26 mouse cellular contexts compared by ENCODE assay signal in the genomic region with DNA sequence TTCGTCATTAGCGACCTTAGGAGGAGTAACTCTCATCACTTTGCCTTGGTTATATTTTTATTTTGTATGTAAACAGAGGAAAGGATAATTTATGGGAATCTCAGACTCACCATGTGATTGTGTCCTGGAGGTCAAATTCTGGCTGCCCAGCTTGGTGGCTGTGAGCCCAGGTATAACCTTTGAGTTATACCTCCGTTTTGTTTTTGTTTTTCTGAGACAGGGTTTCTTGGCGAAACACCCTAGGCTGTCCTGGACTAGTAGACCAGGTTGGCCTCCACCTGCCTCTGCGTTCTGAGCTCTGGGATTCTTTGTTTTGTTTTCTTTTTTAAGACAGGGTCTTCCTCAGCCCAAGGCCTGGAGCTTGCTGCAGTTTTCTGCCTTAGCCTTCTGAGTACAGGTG. TPM values are rescaled to one million over a fixed set of nuclear protein-coding genes. Genes with fewer than 3 reads are reported as not detected.
"Had no signal": no experiment of that assay in that cellular context is flagged by ENCODE, and none has a peak within 500 bp of the region (broad histone marks: within the 10 kb centered on the region; RNA-seq: fewer than 3 reads in every experiment).

No protein-coding gene starts in this region.

- H3K36me3 ChIP-seq: midbrain, embryonic 10.5 days; midbrain, embryonic 12.5 days; neural tube, embryonic 13.5 days; neural tube, embryonic 15.5 days had no signal

- H3K9me3 ChIP-seq: midbrain, embryonic 10.5 days; midbrain, embryonic 12.5 days; neural tube, embryonic 13.5 days; neural tube, embryonic 15.5 days had no signal

- H3K4me2 ChIP-seq: lung, embryonic 14.5 days; midbrain, embryonic 12.5 days; neural tube, embryonic 13.5 days; neural tube, embryonic 15.5 days had no signal

- DNase-seq: lung, embryonic 14.5 days; lung, postnatal 10 days; lung, postnatal 4 days; midbrain, embryonic 14.5 days; retina, postnatal 1 day; right cerebral cortex, adult 18-20 months; right cerebral cortex, postnatal 25 days; right cerebral cortex, postnatal 4 days; spleen, adult 18-20 months; thymus, adult 18-20 months; thymus, postnatal 14 days; thymus, postnatal 36 days had no signal

- H3K4me3 ChIP-seq: midbrain, embryonic 10.5 days; midbrain, embryonic 12.5 days; myocyte; neural tube, embryonic 13.5 days; neural tube, embryonic 15.5 days had no signal

- H3K9ac ChIP-seq: lung, embryonic 14.5 days; midbrain, embryonic 12.5 days; neural tube, embryonic 13.5 days; neural tube, embryonic 15.5 days had no signal

- H3K27ac ChIP-seq: midbrain, embryonic 10.5 days; midbrain, embryonic 12.5 days; neural tube, embryonic 13.5 days; neural tube, embryonic 15.5 days had no signal

- H3K27me3 ChIP-seq: midbrain, embryonic 12.5 days; neural tube, embryonic 13.5 days; neural tube, embryonic 15.5 days had no signal

- ATAC-seq: midbrain, embryonic 16.5 days had no signal

RNA-seq across cellular contexts. Expression of a gene that starts 30.1 kb away (rescaled TPM):
- total RNA-seq: megakaryocyte, adult 5-6 weeks; megakaryocyte-erythroid progenitor cell, adult 5-6 weeks had no signal
- polyA plus RNA-seq: lung, embryonic 14.5 days; lung, embryonic 16.5 days; midbrain, embryonic 10.5 days; midbrain, embryonic 12.5 days; midbrain, embryonic 14.5 days; midbrain, embryonic 16.5 days; neural tube, embryonic 11.5 days; neural tube, embryonic 13.5 days; neural tube, embryonic 15.5 days; small intestine, adult 2 months; stomach, embryonic 14.5 days; stomach, embryonic 16.5 days; thymus, postnatal 0 days had no signal

RNA-seq across cellular contexts. Expression of a gene that starts 30.1 kb away (rescaled TPM):
- total RNA-seq: megakaryocyte-erythroid progenitor cell, adult 5-6 weeks had no signal
- polyA plus RNA-seq: myocyte had no signal
